Mouse (Mus musculus) liver, embryonic 14.5 days (tissue): ENCODE results near the gene Slc25a5. TPM values are rescaled to one million over a fixed set of nuclear protein-coding genes. Genes with fewer than 3 reads are reported as not detected.

ENCODE experiments used
- ATAC-seq: fragments of 200-750 bp; cut with Nextera tagmentation; 2 replicates; pipeline ENCODE4 v1.8.0; 2017; ENCODE audit warnings: moderate number of reproducible peaks, mild to moderate bottlenecking, moderate library complexity; ENCODE audit not compliant: insufficient read depth
- DNase-seq, 3 experiments: peaks; one replicate each; pipeline ENCODE4 v3.0.0-alpha.2; 2012 to 2013; ENCODE audit warnings: low read depth in 3 of 3, low spot score in 3 of 3
- H3K27ac ChIP-seq: fragments of 300-500 bp; sonication (generic); 2 replicates; pipeline ENCODE4 v1.5.1; 2014; ENCODE audit warnings: moderate library complexity, mild to moderate bottlenecking, control low read depth, inconsistent platforms
- H3K27me3 ChIP-seq: fragments of 300-500 bp; sonication (generic); 2 replicates; pipeline ENCODE4 v1.6.1; 2014; ENCODE audit warnings: mild to moderate bottlenecking, low read length, moderate library complexity; ENCODE audit not compliant: control insufficient read depth, insufficient read depth
- H3K36me3 ChIP-seq: fragments of 300-500 bp; sonication (generic); replicated peaks from 2 replicates; pipeline ENCODE4 v1.6.1; 2014; ENCODE audit warnings: low read depth; ENCODE audit not compliant: control insufficient read depth, insufficient read depth
- H3K4me1 ChIP-seq, 2 experiments: fragments of 200-500 bp in 1 of 2; fragments of 300-500 bp in 1 of 2; sonication (generic) in 1 of 2; replicated peaks; 2 replicates each; pipeline ENCODE4 v1.6.1; 2012 to 2014; ENCODE audit warnings: antibody characterized with exemption in 1 of 2, inconsistent platforms in 1 of 2, low read length in 1 of 2; ENCODE audit not compliant: control insufficient read depth in 2 of 2, insufficient read depth in 2 of 2
- H3K4me2 ChIP-seq: fragments of 300-500 bp; sonication (generic); 2 replicates; pipeline ENCODE4 v1.6.1; 2014; ENCODE audit warnings: low read depth, mild to moderate bottlenecking, control low read depth, moderate library complexity
- H3K4me3 ChIP-seq, 2 experiments: fragments of 200-500 bp in 1 of 2; fragments of 300-500 bp in 1 of 2; sonication (generic) in 1 of 2; 2 replicates each; pipeline ENCODE4 v1.5.1; 2012 to 2014; ENCODE audit warnings: low read depth in 2 of 2, low read length in 2 of 2, mild to moderate bottlenecking in 2 of 2, control low read depth in 1 of 2, inconsistent platforms in 1 of 2, moderate library complexity in 1 of 2; ENCODE audit not compliant: insufficient read depth in 1 of 2
- H3K9ac ChIP-seq: fragments of 300-500 bp; sonication (generic); replicated peaks from 2 replicates; pipeline ENCODE4 v1.6.1; 2014; ENCODE audit warnings: mild to moderate bottlenecking, control low read depth, moderate library complexity
- H3K9me3 ChIP-seq: fragments of 300-500 bp; sonication (generic); 2 replicates; pipeline ENCODE4 v1.6.1; 2016; ENCODE audit warnings: low read length, mixed read lengths; ENCODE audit not compliant: control insufficient read depth
- CTCF ChIP-seq: IDR thresholded peaks from 2 replicates; pipeline ENCODE4 v1.5.1; 2016; ENCODE audit warnings: antibody characterized with exemption, low read depth, control low read depth
- EP300 ChIP-seq: IDR thresholded peaks from 2 replicates; pipeline ENCODE4 v1.6.1; 2016; ENCODE audit warnings: antibody characterized with exemption, low read depth
- WGBS: fragments of 180-500 bp; shearing (Covaris S2); extraction: QIAGEN DNeasy Blood & Tissue Kit; methylation state at CpG from one replicate; pipeline ENCODE4 v1.1.7; 2014; ENCODE audit not compliant: insufficient replicate concordance; 5-methylcytosine and 5-hydroxymethylcytosine counted together
- polyA plus RNA-seq, 2 experiments: library from polyadenylated mRNA; depleted of rRNA in 1 of 2; stranded (reverse) in 1 of 2; unstranded in 1 of 2; fragments of >200 nt; fragmentation: Nextera tagmentation in 1 of 2; extraction: Ambion mirVana in 1 of 2; gene quantifications; 2 replicates each; pipeline versions ENCODE4 v1.2.1 to v1.2.3; 2012 to 2014

The Slc25a5 gene
- polyA plus RNA-seq, 2 experiments = 352 to 514 TPM

GRCm38 (mm10) chrX:36833397-36834084, 38.1 kb downstream of the Slc25a5 start:
- no peak overlapping the region for H3K4me3 ChIP-seq
- no peak for ATAC-seq
- no peaks in the 10 kb centered on the region for H3K27me3 ChIP-seq
- no peak overlapping the region for H3K9ac ChIP-seq
- DNase-seq = peak in 2 of 3 experiments; percentile 23 to 39
- no peaks in the 10 kb centered on the region for H3K36me3 ChIP-seq
- TF ChIP-seq EP300 = no peak
- TF ChIP-seq CTCF = peak; percentile 76
- H3K4me1 ChIP-seq = peaks cover 0 to 5% of the 10 kb centered on the region in 2 experiments; a peak in 2 of 4 replicates
- no peaks in the 10 kb centered on the region for H3K9me3 ChIP-seq
- no peak overlapping the region for H3K27ac ChIP-seq
- WGBS = 30% methylated on average over 19 of the region's 19 CpGs
- no peak overlapping the region; the same call in 1 of the 2 replicates for H3K4me2 ChIP-seq

GRCm38 (mm10) chrX:36837069-36837676, 41.7 kb downstream of the Slc25a5 start:
- H3K27ac ChIP-seq = no peak overlapping the region
- no peak overlapping the region for H3K4me3 ChIP-seq
- DNase-seq = peak in 1 of 3 experiments; percentile 38
- H3K27me3 ChIP-seq = no peaks in the 10 kb centered on the region
- WGBS = 44% methylated on average over 6 of the region's 6 CpGs
- TF ChIP-seq EP300 = no peak
- no peak for TF ChIP-seq CTCF
- no peak for ATAC-seq
- H3K9me3 ChIP-seq = no peaks in the 10 kb centered on the region
- no peak overlapping the region for H3K4me2 ChIP-seq
- no peaks in the 10 kb centered on the region for H3K36me3 ChIP-seq
- peaks cover 0 to 5% of the 10 kb centered on the region in 2 experiments; a peak in 2 of 4 replicates for H3K4me1 ChIP-seq
- no peak overlapping the region for H3K9ac ChIP-seq

GRCm38 (mm10) chrX:36839391-36839790, 43.9 kb downstream of the Slc25a5 start:
- TF ChIP-seq CTCF (no peak), EP300 (no peak)
- Histone ChIP-seq H3K4me1 (peaks cover 0 to 5% of the 10 kb centered on the region in 2 experiments; a peak in 2 of 4 replicates), H3K9me3 (no peaks in the 10 kb centered on the region), H3K27ac (no peak overlapping the region), H3K36me3 (no peaks in the 10 kb centered on the region), H3K27me3 (no peaks in the 10 kb centered on the region), H3K4me2 (no peak overlapping the region), H3K9ac (no peak overlapping the region), H3K4me3 (no peak overlapping the region)
- DNase-seq (no peak), ATAC-seq (no peak)
- WGBS = 46% methylated on average over 7 of the region's 7 CpGs

- ATAC-seq = no peak
- WGBS = 53% methylated on average over 6 of the region's 6 CpGs
- no peak overlapping the region for H3K4me2 ChIP-seq
Measured at GRCm38 (mm10) chrX:36841698-36842097, 46.2 kb downstream of the Slc25a5 start.

GRCm38 (mm10) chrX:36843346-36843990, 48.0 kb downstream of the Slc25a5 start:
- no peak overlapping the region for H3K4me2 ChIP-seq
- DNase-seq (no peak), ATAC-seq (no peak)
- H3K27me3 ChIP-seq = no peaks in the 10 kb centered on the region
- no peak overlapping the region for H3K4me3 ChIP-seq
- H3K27ac ChIP-seq = no peak overlapping the region
- H3K36me3 ChIP-seq = no peaks in the 10 kb centered on the region
- 35% methylated on average over 4 of the region's 4 CpGs for WGBS
- TF ChIP-seq EP300 (no peak), CTCF (no peak)
- H3K9ac ChIP-seq = no peak overlapping the region
- H3K4me1 ChIP-seq = no peaks in the 10 kb centered on the region
- H3K9me3 ChIP-seq = no peaks in the 10 kb centered on the region

More at GRCm38 (mm10) chrX:36841698-36842097, 46.2 kb downstream of the Slc25a5 start:
- no peak for DNase-seq
- Histone ChIP-seq H3K9ac (no peak overlapping the region), H3K9me3 (no peaks in the 10 kb centered on the region), H3K27me3 (no peaks in the 10 kb centered on the region), H3K4me3 (no peak overlapping the region), H3K4me1 (peaks cover 0 to 5% of the 10 kb centered on the region in 2 experiments; a peak in 2 of 4 replicates), H3K36me3 (no peaks in the 10 kb centered on the region), H3K27ac (no peak overlapping the region)
- no peak for TF ChIP-seq EP300
- TF ChIP-seq CTCF = no peak
